Mouse (Mus musculus): Measurements from ENCODE around the gene Myt1l. TPM values are rescaled to one million over a fixed set of nuclear protein-coding genes. Genes with fewer than 3 reads are reported as not detected.

The Myt1l gene
- total and polyA plus RNA-seq, 2 experiments from 2014 or later, result 114 to 218 TPM

GRCm38 (mm10) chr12:29533071-29533876 is 5.1 kb downstream of the Myt1l start:
- no peaks in the 10 kb centered on the region for H3K36me3 ChIP-seq (ENCODE audit: insufficient read depth)
- WGBS, result 11% methylated on average over 14 of the region's 14 CpGs
- DNase-seq (peak; percentile 82), ATAC-seq (peak; percentile 67)
- H3K27me3 ChIP-seq (ENCODE audit: insufficient read depth, low read length), result no peaks in the 10 kb centered on the region
- peak overlapping the region; percentile 55 for H3K4me3 ChIP-seq (ENCODE audit: low read depth, low read length)
- H3K4me2 ChIP-seq (ENCODE audit: low read depth), result peak overlapping the region; percentile 81
- peaks cover 9% of the 10 kb centered on the region; the same call in 1 of the 2 replicates for H3K4me1 ChIP-seq (ENCODE audit: insufficient read depth)
- peak overlapping the region; percentile 97 for H3K27ac ChIP-seq (ENCODE audit: low read depth, low read length)
- no peaks in the 10 kb centered on the region for H3K9me3 ChIP-seq (ENCODE audit: low read length)
- TF ChIP-seq CTCF (IDR thresholded peaks at IDR 0.05; ENCODE audit: low read depth), result peak; percentile 44; the same call in 1 of the 2 replicates
- peak overlapping the region; percentile 85 for H3K9ac ChIP-seq

GRCm38 (mm10) chr12:29534326-29534725 is 6.1 kb downstream of the Myt1l start:
- under 1% methylated on average over 6 of the region's 6 CpGs for WGBS
- peak overlapping the region; percentile 85 for H3K9ac ChIP-seq
- H3K4me2 ChIP-seq (ENCODE audit: low read depth), result peak overlapping the region; percentile 81
- peaks cover 14% of the 10 kb centered on the region for H3K4me1 ChIP-seq (ENCODE audit: insufficient read depth)
- H3K9me3 ChIP-seq (ENCODE audit: low read length), result no peaks in the 10 kb centered on the region
- peak overlapping the region; percentile 55 for H3K4me3 ChIP-seq (ENCODE audit: low read depth, low read length)
- DNase-seq, result peak; percentile 83
- H3K27me3 ChIP-seq (ENCODE audit: insufficient read depth, low read length), result no peaks in the 10 kb centered on the region
- 0 out of 2 replicates have a peak, but pooled peaks have one; percentile 9 for TF ChIP-seq CTCF (IDR thresholded peaks at IDR 0.05; ENCODE audit: low read depth)
- H3K27ac ChIP-seq (ENCODE audit: low read depth, low read length), result peak overlapping the region; percentile 97
- peak; percentile 60 for ATAC-seq
- H3K36me3 ChIP-seq (ENCODE audit: insufficient read depth), result no peaks in the 10 kb centered on the region

GRCm38 (mm10) chr12:29534761-29535300 is 6.6 kb downstream of the Myt1l start:
- Histone ChIP-seq H3K36me3 (ENCODE audit: insufficient read depth) (no peaks in the 10 kb centered on the region), H3K4me1 (ENCODE audit: insufficient read depth) (peaks cover 18% of the 10 kb centered on the region), H3K4me2 (ENCODE audit: low read depth) (peak overlapping the region; percentile 81), H3K4me3 (ENCODE audit: low read depth, low read length) (peak overlapping the region; percentile 55), H3K9me3 (ENCODE audit: low read length) (no peaks in the 10 kb centered on the region), H3K27ac (ENCODE audit: low read depth, low read length) (peak overlapping the region; percentile 97), H3K27me3 (ENCODE audit: insufficient read depth, low read length) (no peaks in the 10 kb centered on the region), H3K9ac (peak overlapping the region; percentile 85)
- 1% methylated on average over 25 of the region's 25 CpGs for WGBS
- TF ChIP-seq CTCF (IDR thresholded peaks at IDR 0.05; ENCODE audit: low read depth), result no peak
- DNase-seq, result peak; percentile 73
- peak; percentile 28 for ATAC-seq

- WGBS, result 21% methylated on average over 5 of the region's 5 CpGs
- no peak for TF ChIP-seq CTCF (IDR thresholded peaks at IDR 0.05; ENCODE audit: low read depth)
These were observed 9.7 kb downstream of the Myt1l start for GRCm38 (mm10) chr12:29537916-29538315.

GRCm38 (mm10) chr12:29538456-29538855 is 10.3 kb downstream of the Myt1l start:
- DNase-seq (peak; percentile 41), ATAC-seq (no peak)
- Histone ChIP-seq H3K27ac (ENCODE audit: low read depth, low read length) (peak overlapping the region; percentile 97), H3K4me1 (ENCODE audit: insufficient read depth) (peaks cover 31% of the 10 kb centered on the region), H3K4me2 (ENCODE audit: low read depth) (peak overlapping the region; percentile 81), H3K36me3 (ENCODE audit: insufficient read depth) (no peaks in the 10 kb centered on the region), H3K9ac (peak overlapping the region; percentile 85), H3K9me3 (ENCODE audit: low read length) (no peaks in the 10 kb centered on the region), H3K27me3 (ENCODE audit: insufficient read depth, low read length) (no peaks in the 10 kb centered on the region), H3K4me3 (ENCODE audit: low read depth, low read length) (peak overlapping the region; percentile 55)
- TF ChIP-seq CTCF (IDR thresholded peaks at IDR 0.05; ENCODE audit: low read depth), result no peak
- WGBS, result 37% methylated on average over 11 of the region's 11 CpGs

More at GRCm38 (mm10) chr12:29537916-29538315, 9.7 kb downstream of the Myt1l start:
- H3K4me2 ChIP-seq (ENCODE audit: low read depth), result peak overlapping the region; percentile 81
- peak; percentile 66 for DNase-seq
- peak overlapping the region; percentile 55 for H3K4me3 ChIP-seq (ENCODE audit: low read depth, low read length)
- H3K27ac ChIP-seq (ENCODE audit: low read depth, low read length), result peak overlapping the region; percentile 97
- peak; percentile 30 for ATAC-seq
- H3K9me3 ChIP-seq (ENCODE audit: low read length), result no peaks in the 10 kb centered on the region
- H3K36me3 ChIP-seq (ENCODE audit: insufficient read depth), result no peaks in the 10 kb centered on the region
- H3K27me3 ChIP-seq (ENCODE audit: insufficient read depth, low read length), result no peaks in the 10 kb centered on the region
- peaks cover 31% of the 10 kb centered on the region for H3K4me1 ChIP-seq (ENCODE audit: insufficient read depth)
- peak overlapping the region; percentile 85 for H3K9ac ChIP-seq

GRCm38 (mm10) chr12:29539106-29539505 is 10.9 kb downstream of the Myt1l start:
- TF ChIP-seq CTCF (IDR thresholded peaks at IDR 0.05; ENCODE audit: low read depth), result no peak

GRCm38 (mm10) chr12:29540741-29541140 is 12.6 kb downstream of the Myt1l start:
- Histone ChIP-seq H3K36me3 (ENCODE audit: insufficient read depth) (0 out of 2 replicates have a peak, but pooled peaks cover 3% of the 10 kb centered on the region), H3K9me3 (ENCODE audit: low read length) (no peaks in the 10 kb centered on the region), H3K4me3 (ENCODE audit: low read depth, low read length) (no peak overlapping the region), H3K4me2 (ENCODE audit: low read depth) (no peak overlapping the region; the same call in 1 of the 2 replicates), H3K4me1 (ENCODE audit: insufficient read depth) (peaks cover 27% of the 10 kb centered on the region), H3K9ac (no peak overlapping the region), H3K27ac (ENCODE audit: low read depth, low read length) (no peak overlapping the region), H3K27me3 (ENCODE audit: insufficient read depth, low read length) (no peaks in the 10 kb centered on the region)
- no peak for ATAC-seq
- WGBS, result 67% methylated on average over 5 of the region's 5 CpGs
- DNase-seq, result no peak
- no peak for TF ChIP-seq CTCF (IDR thresholded peaks at IDR 0.05; ENCODE audit: low read depth)

More at GRCm38 (mm10) chr12:29539106-29539505, 10.9 kb downstream of the Myt1l start:
- no peaks in the 10 kb centered on the region for H3K36me3 ChIP-seq (ENCODE audit: insufficient read depth)
- WGBS, result 36% methylated on average over 5 of the region's 5 CpGs
- no peak for DNase-seq
- no peak for ATAC-seq
- peak overlapping the region; percentile 55 for H3K4me3 ChIP-seq (ENCODE audit: low read depth, low read length)
- peaks cover 27% of the 10 kb centered on the region for H3K4me1 ChIP-seq (ENCODE audit: insufficient read depth)
- H3K9me3 ChIP-seq (ENCODE audit: low read length), result no peaks in the 10 kb centered on the region
- no peaks in the 10 kb centered on the region for H3K27me3 ChIP-seq (ENCODE audit: insufficient read depth, low read length)
- peak overlapping the region; percentile 85 for H3K9ac ChIP-seq
- H3K27ac ChIP-seq (ENCODE audit: low read depth, low read length), result peak overlapping the region; percentile 97
- peak overlapping the region; percentile 81 for H3K4me2 ChIP-seq (ENCODE audit: low read depth)
